Mouse (Mus musculus) myocyte (in vitro differentiated cells): Measurements from ENCODE around the gene Tuba3b.

Experiments used
- CEBPB ChIP-seq: IDR thresholded peaks from 2 replicates; pipeline ENCODE4 v1.6.1; 2011; ENCODE audit warnings: mild to moderate bottlenecking, moderate library complexity; ENCODE audit not compliant: poor library complexity, insufficient read depth, severe bottlenecking
- E2F4 ChIP-seq: IDR thresholded peaks from one replicate; pipeline ENCODE4 v1.6.1; 2011; ENCODE audit warnings: mild to moderate bottlenecking, control low read depth, moderate library complexity; ENCODE audit not compliant: insufficient read depth
- MAX ChIP-seq: IDR thresholded peaks from one replicate; pipeline ENCODE4 v1.6.1; 2011; ENCODE audit warnings: low read depth, mild to moderate bottlenecking, control low read depth
- MYOD1 ChIP-seq, 3 experiments: IDR thresholded peaks; one replicate each; pipeline ENCODE4 v1.6.1; 2011; ENCODE audit warnings: control low read depth in 2 of 3, low read depth in 2 of 3, mild to moderate bottlenecking in 2 of 3, moderate library complexity in 1 of 3; ENCODE audit not compliant: insufficient read length in 2 of 3, control insufficient read depth in 1 of 3
- MYOG ChIP-seq, 3 experiments: IDR thresholded peaks; one replicate each; pipeline ENCODE4 v1.6.1; 2011; ENCODE audit warnings: control low read depth in 2 of 3, low read depth in 2 of 3, mild to moderate bottlenecking in 2 of 3; ENCODE audit not compliant: insufficient read length in 2 of 3, control insufficient read depth in 1 of 3, insufficient read depth in 1 of 3
- POLR2A ChIP-seq: IDR thresholded peaks from one replicate; pipeline ENCODE4 v1.6.1; 2011; ENCODE audit warnings: low read depth, mild to moderate bottlenecking, control low read depth, moderate library complexity; ENCODE audit not compliant: insufficient read length
- POLR2AphosphoS2 ChIP-seq: IDR thresholded peaks from one replicate; pipeline ENCODE4 v1.6.1; 2011; ENCODE audit warnings: low read depth, control low read depth; ENCODE audit not compliant: insufficient read length
- REST ChIP-seq: IDR thresholded peaks from one replicate; pipeline ENCODE4 v1.6.1; 2011; ENCODE audit warnings: mild to moderate bottlenecking, control low read depth, moderate library complexity; ENCODE audit not compliant: insufficient read depth, insufficient read length
- SRF ChIP-seq: IDR thresholded peaks from one replicate; pipeline ENCODE4 v1.6.1; 2011; ENCODE audit warnings: low read depth; ENCODE audit not compliant: control insufficient read depth, insufficient read length
- TCF12 ChIP-seq: IDR thresholded peaks from one replicate; pipeline ENCODE4 v1.6.1; 2011; ENCODE audit warnings: mild to moderate bottlenecking, control low read depth; ENCODE audit not compliant: poor library complexity, insufficient read depth, severe bottlenecking
- TCF3 ChIP-seq: IDR thresholded peaks from one replicate; pipeline ENCODE4 v1.6.1; 2011; ENCODE audit warnings: low read depth, control low read depth; ENCODE audit not compliant: insufficient read length
- USF1 ChIP-seq: IDR thresholded peaks from one replicate; pipeline ENCODE4 v1.6.1; 2011; ENCODE audit warnings: low read depth, mild to moderate bottlenecking, control low read depth, moderate library complexity

- TF ChIP-seq POLR2AphosphoS2: no peak
- no peak for TF ChIP-seq MAX
- TF ChIP-seq POLR2A: no peak
- TF ChIP-seq TCF3: no peak
- TF ChIP-seq MYOD1 (IDR thresholded peaks at IDR 0.05; ENCODE audit: control insufficient read depth in 1 of 3, insufficient read length in 2 of 3, low read depth in 2 of 3): no peak
- no peak for TF ChIP-seq CEBPB
- no peak for TF ChIP-seq SRF
- TF ChIP-seq USF1: no peak
- TF ChIP-seq E2F4: no peak
- TF ChIP-seq REST: no peak
- no peak for TF ChIP-seq TCF12
- TF ChIP-seq MYOG (IDR thresholded peaks at IDR 0.05; ENCODE audit: control insufficient read depth in 1 of 3, insufficient read depth in 1 of 3, insufficient read length in 2 of 3, low read depth in 2 of 3): no peak
Observed at GRCm38 (mm10) chr6:145630269-145630668, 14.7 kb downstream of the Tuba3b start.
